Mouse (Mus musculus) c-Kit-positive CD71-positive TER-119-positive erythroid progenitor cells, embryonic 14.5 days (primary cell): ENCODE data around the gene Cdk18.
"Not testable (repeated sequence)": the region's sequence is repeated elsewhere in the genome, so short reads cannot be mapped to it uniquely, and the experiment has no call there.

Source experiments
- DNase-seq: peaks from one replicate; pipeline ENCODE4 v3.0.0-alpha.2; 2013; ENCODE audit warnings: low spot score

Gene Cdk18

DNA sequence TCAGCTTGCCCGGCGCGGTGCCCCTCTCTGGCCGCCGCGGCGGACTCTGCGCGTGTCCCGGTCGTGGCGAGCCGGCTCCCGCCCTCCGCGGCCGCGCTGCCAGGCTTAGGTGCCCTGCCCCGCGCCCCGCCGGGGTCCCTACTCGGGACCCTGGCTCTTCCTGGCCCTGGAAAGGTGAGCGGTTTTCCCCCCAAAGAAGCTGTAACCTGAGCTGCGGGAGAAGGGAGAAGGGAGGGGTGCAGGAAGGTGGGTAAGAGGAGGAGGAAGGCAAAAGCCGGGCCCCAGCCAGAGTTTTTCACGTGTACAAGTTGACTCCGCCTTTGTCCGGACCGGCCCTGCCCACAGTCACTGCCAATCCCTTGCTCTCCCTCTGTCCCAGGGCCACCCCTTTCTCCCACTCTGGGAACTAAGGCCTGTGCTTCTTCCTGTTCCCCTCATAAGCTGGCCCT, at the start of gene Cdk18:
Gene Cdk18, minus strand, starts transcription at position 269 of the 449 bp plus-strand sequence.
- DNase-seq = no peak

GRCm38 (mm10) chr1:132189231-132189630, 49.7 kb upstream of the Cdk18 start:
- no peak for DNase-seq

GRCm38 (mm10) chr1:132188442-132189066, 49.1 kb upstream of the Cdk18 start:
- DNase-seq = no peak

GRCm38 (mm10) chr1:132186303-132186702, 46.8 kb upstream of the Cdk18 start:
- DNase-seq = no peak

- DNase-seq = no peak
Observed at GRCm38 (mm10) chr1:132171619-132172018, 32.1 kb upstream of the Cdk18 start.

DNA sequence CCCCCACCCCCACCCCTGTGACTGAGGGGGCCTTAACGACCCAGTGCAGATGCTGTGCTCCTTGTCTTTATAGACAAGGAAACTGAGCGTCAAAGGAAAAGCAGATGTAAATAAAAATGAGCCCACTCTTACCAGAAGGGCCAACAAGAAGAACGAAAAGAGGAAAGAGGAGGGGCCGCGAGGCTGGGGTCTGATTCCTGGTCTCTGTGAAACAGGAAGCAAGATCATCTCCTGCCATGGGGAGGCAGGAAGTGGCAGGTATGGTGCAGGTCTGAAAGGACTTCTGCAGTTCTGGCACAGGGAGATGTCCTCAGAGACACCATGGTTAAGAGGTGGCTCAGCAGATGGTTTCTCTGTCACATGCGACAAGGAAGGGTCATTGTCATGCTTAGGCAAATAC, 31.2 kb upstream of the Cdk18 start:
- no peak for DNase-seq

DNA sequence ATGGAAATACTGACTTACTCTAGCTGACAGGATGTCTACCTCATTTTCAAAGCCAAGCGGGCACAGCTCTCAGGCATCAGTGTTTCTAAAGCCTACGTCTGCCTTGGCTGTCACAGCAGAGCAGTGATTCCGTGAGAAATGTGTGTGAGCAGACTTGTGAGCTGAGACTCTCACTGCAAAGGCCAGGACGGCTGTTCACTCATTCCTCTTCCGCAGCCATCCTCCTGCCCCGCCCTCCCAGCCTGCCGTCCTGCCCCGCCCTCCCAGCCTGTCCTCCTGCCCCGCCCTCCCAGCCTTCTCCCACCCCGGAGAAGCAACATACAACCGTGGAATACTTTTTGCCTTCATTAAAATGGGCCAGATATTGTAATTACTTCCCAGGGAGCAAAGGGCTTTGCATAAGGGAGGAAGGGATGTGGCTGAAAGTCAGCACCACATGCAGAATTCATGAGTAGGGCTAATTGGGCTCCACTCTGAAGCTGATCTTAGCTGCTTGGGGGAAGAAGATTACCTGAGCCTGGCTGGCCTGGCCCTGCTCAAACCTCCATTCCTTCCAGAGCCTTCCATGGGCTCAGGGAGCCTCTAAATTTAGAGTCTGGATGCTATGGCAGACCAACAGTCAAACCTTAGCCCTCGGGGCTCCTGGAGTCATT, 28.8 kb upstream of the Cdk18 start:
- DNase-seq = no peak

DNA sequence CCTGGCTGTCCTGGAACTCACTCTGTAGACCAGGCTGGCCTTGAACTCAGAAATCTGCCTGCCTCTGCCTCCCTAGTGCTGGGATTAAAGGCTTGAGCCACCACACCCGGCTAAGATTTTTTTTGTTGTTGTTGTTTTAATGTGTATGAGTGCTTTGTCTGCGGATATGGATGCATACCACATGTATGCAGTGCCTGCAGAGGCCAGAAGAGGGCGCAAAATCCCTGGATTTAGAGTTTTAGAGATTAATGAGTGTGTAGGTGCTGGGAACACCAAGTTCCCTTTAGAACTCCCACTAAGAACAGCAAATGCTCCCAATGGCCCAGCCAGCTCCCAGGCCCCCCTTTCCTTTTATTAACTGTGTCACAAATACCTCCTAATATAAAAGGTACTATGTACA, 26.4 kb upstream of the Cdk18 start:
- peak; percentile 35 for DNase-seq

DNA sequence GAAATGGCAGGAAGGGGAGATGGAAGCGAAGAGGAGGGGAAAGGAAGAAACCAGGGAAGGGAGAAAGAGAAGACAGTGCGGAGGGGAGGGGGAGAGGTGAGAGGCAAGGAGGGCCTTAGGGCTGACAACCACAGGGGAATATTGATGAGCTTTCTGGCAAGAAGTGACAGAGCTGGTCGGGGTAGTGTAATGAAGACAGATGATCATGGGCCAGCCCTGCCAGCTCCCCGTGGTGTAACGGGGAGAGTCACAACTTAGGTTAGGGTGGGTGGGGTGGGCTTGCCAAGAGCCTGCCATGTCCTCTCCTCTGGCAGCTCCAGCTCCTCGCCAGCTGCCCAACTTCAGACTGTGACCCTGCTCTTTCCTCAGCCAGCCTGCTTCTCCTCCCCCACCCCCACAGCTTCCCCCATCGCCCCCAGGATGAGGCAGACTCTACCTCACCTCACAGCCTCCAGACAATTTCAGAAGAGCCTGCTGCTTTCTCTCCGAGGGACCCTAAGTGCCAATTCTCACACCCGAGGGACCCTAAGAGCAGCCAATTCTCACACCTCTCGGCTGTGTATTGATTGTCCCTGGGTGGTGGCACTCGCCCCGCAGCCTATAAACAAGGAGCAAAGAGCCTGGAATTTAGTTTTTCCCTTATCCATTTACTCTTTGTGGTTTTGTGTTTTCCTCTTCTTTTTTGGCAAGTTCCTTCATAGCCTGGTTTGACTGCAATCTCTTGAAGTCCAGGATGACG, 25.5 kb upstream of the Cdk18 start:
- no peak for DNase-seq

DNA sequence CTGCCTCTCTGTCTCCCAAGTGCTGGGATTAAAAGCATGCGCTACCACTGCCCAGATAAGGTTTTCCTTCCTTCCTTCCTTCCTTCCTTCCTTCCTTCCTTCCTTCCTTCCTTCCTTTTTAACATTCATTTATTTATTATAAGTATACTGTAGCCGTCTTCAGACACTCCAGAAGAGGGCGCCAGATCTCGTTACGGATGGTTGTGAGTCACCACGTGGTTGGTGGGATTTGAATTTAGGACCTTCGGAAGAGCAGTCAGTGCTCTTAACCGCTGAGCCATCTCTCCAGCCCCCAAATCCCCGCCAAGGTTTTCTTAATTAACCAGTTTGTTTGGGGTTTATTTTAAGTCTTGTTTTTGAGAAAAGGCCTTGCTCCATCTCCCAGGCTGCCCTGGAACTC, 23.1 kb upstream of the Cdk18 start:
- DNase-seq = not testable (repeated sequence)

DNA sequence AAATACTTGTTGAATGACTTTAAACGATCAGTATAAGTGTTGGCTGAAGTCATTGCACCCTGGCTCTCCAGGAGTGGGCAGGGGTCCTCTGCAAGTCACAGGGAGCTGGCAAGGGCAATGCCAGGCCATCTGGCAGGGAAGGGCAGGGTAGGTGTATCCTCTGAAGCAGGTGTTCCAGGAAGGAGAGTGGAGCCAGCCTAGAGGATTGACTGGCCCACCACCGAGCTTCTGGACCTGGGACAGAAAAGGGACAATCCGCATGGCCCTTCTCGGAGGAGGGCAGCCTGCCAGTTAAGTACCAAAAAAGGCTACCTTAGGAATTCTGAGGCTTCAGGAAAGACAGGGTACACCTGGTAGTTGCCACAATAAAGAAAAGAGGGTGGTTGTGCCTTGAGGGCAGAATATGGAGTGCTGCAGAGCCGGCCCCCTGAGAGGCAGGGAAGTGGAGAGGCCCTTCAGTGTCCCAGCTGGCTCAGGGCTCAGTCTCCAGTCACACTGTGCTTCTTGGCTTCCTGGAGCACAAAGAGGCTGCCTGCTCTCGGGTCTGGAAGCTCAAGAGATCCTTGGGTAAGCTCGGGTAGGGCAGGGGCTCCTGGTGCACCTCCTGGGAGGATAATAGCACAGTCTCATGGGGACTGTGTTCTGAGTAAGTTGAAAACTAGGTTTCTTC, 21.9 kb upstream of the Cdk18 start:
- DNase-seq = no peak

GRCm38 (mm10) chr1:132159681-132160080, 20.2 kb upstream of the Cdk18 start:
- DNase-seq = no peak

GRCm38 (mm10) chr1:132158741-132159140, 19.3 kb upstream of the Cdk18 start:
- no peak for DNase-seq

DNA sequence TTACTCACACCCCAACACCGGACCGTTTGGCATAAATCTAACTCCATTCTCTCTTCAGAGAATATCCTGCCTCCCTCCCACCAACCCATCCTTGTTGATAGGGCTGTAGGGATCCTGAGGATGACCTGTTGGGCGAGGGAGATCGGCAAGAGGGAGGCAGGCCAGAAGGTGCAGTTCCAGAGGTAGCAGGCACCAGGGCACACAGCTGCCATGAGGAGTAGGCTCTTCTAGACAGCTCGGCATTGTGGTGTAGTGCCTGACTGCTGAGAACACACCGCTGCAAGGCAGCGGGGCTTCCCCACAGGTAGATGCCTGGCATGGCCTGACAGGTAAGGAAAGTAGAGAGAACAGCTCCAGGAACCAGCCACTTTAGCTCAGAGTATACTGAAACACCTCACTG, 18.3 kb upstream of the Cdk18 start:
- DNase-seq = no peak

DNA sequence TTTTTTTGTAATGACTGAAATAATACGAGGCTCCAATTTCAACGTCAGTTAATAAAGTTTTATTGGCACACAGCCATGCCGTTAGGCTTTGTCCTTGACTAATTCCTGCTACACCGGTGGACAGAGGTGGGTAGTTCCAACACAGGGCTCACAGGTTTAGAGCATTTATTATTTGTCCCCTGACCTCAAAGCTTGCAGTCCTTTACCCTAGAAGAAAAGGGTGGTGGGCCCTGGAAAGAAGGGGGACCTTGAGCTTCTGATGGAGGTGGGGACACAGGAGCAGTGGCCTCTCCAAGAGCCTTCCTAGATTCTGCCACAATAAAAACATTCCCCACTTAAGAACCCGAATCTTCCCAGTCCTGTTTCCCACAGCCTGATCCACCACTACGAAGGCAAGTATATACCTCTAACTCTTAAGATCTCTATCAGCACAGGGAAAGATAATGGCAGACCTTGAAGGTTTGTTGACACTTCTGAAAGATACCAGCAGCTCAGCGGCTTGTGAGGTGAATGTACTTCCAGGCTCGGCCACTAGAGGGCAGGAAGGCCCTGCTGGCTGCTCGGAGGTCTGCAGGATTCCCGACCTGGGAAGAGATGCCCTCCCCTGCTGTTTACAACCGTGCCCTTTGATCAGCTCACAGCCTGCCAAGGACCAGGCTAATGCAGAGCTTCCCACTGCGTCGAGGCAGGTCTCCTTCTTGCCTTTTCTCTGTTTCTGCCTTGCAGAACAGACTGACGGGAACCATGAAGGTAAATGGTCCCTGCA, 17.7 kb upstream of the Cdk18 start:
- peak; percentile 53 for DNase-seq

DNA sequence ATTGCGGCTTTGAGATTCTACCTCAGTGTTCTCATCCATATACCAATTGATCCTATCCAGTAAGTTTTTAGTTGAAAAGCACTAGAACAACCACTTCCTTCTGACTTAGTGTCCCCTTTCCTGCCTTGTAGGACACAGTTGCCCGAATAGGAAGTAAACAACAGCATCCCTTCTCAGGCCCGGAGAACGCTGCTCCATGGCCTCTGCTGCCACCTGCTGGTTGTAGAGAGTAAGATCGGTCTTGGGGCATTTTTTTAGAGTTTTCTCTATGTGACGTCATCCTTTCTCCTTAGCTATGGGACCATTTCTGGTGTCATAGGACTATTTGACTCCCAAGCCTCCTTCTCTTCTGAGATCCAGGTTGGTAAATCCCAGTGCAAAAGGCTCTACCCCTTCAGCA, 16.3 kb upstream of the Cdk18 start:
- DNase-seq = peak; percentile 81

GRCm38 (mm10) chr1:132153691-132154090, 14.2 kb upstream of the Cdk18 start:
- DNase-seq = no peak

DNA sequence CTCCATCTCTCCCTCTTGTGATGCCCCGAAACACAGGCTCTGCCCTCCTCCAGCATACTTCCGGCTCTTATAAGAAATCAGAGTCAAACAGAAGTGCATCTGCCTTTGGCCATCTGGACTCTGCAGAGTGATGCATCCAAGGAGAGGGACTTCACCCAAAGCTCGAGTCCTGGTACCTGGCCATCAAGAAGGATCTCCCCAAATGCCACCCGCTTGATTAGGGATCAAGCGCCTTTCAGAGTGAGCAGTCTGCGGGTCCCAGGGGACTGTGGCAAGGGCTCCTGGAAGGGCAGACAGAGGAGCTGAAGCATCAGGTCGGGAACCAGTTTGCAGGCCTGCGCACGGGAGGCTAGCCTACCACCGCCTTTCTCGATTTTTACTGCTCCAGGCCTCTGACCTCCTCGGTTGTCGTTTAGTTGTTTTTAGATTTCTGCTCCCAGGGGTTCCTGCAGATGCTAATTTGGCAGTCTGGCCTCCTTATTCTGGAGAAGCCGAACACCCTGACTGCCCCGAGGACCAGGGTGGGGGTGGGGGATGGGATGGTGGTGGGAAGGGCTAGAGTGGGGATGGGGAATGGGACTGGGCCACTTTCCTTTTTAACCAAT, 13.7 kb upstream of the Cdk18 start:
- no peak for DNase-seq

DNA sequence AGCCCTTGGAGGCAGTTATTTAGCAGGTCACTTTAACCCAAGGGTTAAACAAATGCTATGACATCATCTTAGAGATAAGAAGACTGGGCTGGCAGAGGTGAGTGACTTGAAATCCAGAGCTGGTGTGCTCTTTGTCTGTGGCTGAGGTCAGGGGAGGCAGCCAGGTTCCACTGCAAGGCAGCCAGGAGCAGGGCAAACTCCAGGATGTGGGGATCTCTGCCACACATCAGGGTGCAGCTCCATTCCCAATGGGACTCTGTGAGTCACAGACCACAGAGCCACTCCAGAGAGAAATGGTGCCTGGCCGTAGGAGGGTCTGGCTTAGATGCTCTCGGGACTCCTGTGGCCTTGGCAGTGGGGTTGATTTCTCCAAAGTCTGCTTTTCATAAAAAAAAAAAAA, 12.4 kb upstream of the Cdk18 start:
- DNase-seq = no peak

- DNase-seq = no peak
Observed at GRCm38 (mm10) chr1:132150817-132151601, 11.5 kb upstream of the Cdk18 start.

DNA sequence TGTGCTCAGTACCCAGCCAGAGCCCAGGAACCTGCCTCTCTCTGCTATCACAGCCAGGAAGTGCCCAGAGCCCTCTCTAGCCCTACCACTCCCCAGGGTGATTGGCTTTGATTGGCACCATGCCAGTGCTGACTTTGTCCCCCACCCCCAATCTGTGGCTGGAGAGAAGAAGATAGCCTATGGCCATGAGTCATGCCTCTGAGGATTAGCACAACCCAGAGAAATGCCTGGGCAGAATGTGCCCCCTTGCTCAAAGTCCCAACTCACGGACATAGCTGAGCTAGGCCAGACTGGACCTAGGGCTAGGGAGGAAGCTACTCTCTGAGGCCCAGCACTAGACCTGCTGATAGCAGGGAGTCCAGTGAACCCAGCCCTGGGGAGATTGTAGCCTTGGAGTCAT, 10.7 kb upstream of the Cdk18 start:
- DNase-seq = no peak
